Mouse (Mus musculus) MEL (cell line): ENCODE data around the gene Dusp16. TPM values are rescaled to one million over a fixed set of nuclear protein-coding genes. Genes with fewer than 3 reads are reported as not detected.

Experiments
- DNase-seq: peaks from one replicate; pipeline ENCODE4 v3.0.0; 2011; ENCODE audit warnings: low read depth, low spot score
- H3K27ac ChIP-seq: 2 replicates; pipeline ENCODE4 v1.5.1; 2012; ENCODE audit warnings: low read depth, mild to moderate bottlenecking, control low read depth, low read length, moderate library complexity; ENCODE audit not compliant: control insufficient read depth
- H3K27me3 ChIP-seq, 2 experiments: fragments of 150-350 bp in 1 of 2; sonication (generic) in 1 of 2; 2 replicates each; pipeline ENCODE4 v1.6.1; 2012; ENCODE audit warnings: low read length in 2 of 2, mild to moderate bottlenecking in 2 of 2, improper control_type of control experiment in 1 of 2, moderate library complexity in 1 of 2; ENCODE audit not compliant: insufficient read depth in 2 of 2, control insufficient read depth in 1 of 2
- H3K36me3 ChIP-seq, 2 experiments: 2 replicates each; pipeline ENCODE4 v1.6.1; 2012 to 2014; ENCODE audit warnings: low read length in 2 of 2, improper control_type of control experiment in 1 of 2, inconsistent platforms in 1 of 2, mild to moderate bottlenecking in 1 of 2; ENCODE audit not compliant: insufficient read depth in 2 of 2, control insufficient read depth in 1 of 2
- H3K4me1 ChIP-seq, 2 experiments: fragments of 150-350 bp in 1 of 2; sonication (generic) in 1 of 2; 2 replicates each; pipeline ENCODE4 v1.6.1; 2012; ENCODE audit warnings: low read length in 2 of 2, improper control_type of control experiment in 1 of 2, mild to moderate bottlenecking in 1 of 2; ENCODE audit not compliant: insufficient read depth in 2 of 2, control insufficient read depth in 1 of 2
- H3K4me3 ChIP-seq, 2 experiments: fragments of 150-350 bp in 1 of 2; sonication (generic) in 1 of 2; 2 replicates each; pipeline ENCODE4 v1.5.1; 2012; ENCODE audit warnings: low read depth in 2 of 2, low read length in 2 of 2, mild to moderate bottlenecking in 2 of 2, moderate library complexity in 2 of 2, control low read depth in 1 of 2, improper control_type of control experiment in 1 of 2; ENCODE audit not compliant: control insufficient read depth in 1 of 2, insufficient read depth in 1 of 2
- H3K79me2 ChIP-seq: 2 replicates; pipeline ENCODE4 v1.6.1; 2012; ENCODE audit warnings: mild to moderate bottlenecking, low read length, moderate library complexity; ENCODE audit not compliant: control insufficient read depth, poor library complexity, insufficient read depth
- H3K9ac ChIP-seq: 2 replicates; pipeline ENCODE4 v1.6.1; 2012; ENCODE audit warnings: low read depth, mild to moderate bottlenecking, control low read depth, low read length, moderate library complexity; ENCODE audit not compliant: control insufficient read depth, poor library complexity, severe bottlenecking
- H3K9me3 ChIP-seq: fragments of 150-350 bp; sonication (generic); replicated peaks from 2 replicates; pipeline ENCODE4 v1.6.1; 2012; ENCODE audit warnings: mild to moderate bottlenecking, low read length, improper control_type of control experiment, moderate library complexity; ENCODE audit not compliant: insufficient read depth
- BHLHE40 ChIP-seq: IDR thresholded peaks from 2 replicates; pipeline ENCODE4 v1.6.1; 2012; ENCODE audit warnings: low read depth, mild to moderate bottlenecking, inconsistent platforms, low read length, improper control_type of control experiment, borderline replicate concordance
- CHD1 ChIP-seq: IDR thresholded peaks from 2 replicates; pipeline ENCODE4 v1.6.1; 2012; ENCODE audit warnings: low read depth, mild to moderate bottlenecking, inconsistent platforms, low read length, improper control_type of control experiment
- CHD2 ChIP-seq: IDR thresholded peaks from 2 replicates; pipeline ENCODE4 v1.6.1; 2011; ENCODE audit warnings: low read length, improper control_type of control experiment
- HCFC1 ChIP-seq: IDR thresholded peaks from 2 replicates; pipeline ENCODE4 v1.6.1; 2012; ENCODE audit warnings: low read depth, mild to moderate bottlenecking, inconsistent platforms, low read length, improper control_type of control experiment, moderate library complexity
- JUND ChIP-seq: IDR thresholded peaks from 2 replicates; pipeline ENCODE4 v1.6.1; 2011; ENCODE audit warnings: low read depth, mild to moderate bottlenecking, improper control_type of control experiment, low read length
- MEF2A ChIP-seq: IDR thresholded peaks from 2 replicates; pipeline ENCODE4 v1.6.1; 2014; ENCODE audit warnings: low read depth, mild to moderate bottlenecking, inconsistent platforms, low read length, improper control_type of control experiment; ENCODE audit not compliant: poor library complexity, insufficient replicate concordance, severe bottlenecking; ENCODE audit errors: extremely low read depth
- MYC ChIP-seq: IDR thresholded peaks from 2 replicates; pipeline ENCODE4 v1.6.1; 2011; ENCODE audit warnings: low read depth, mild to moderate bottlenecking, low read length, improper control_type of control experiment, moderate library complexity
- NELFE ChIP-seq: IDR thresholded peaks from 2 replicates; pipeline ENCODE4 v1.6.1; 2011; ENCODE audit warnings: low read depth, low read length, improper control_type of control experiment
- POLR2AphosphoS2 ChIP-seq: IDR thresholded peaks from 2 replicates; pipeline ENCODE4 v1.6.1; 2011; ENCODE audit warnings: low read length, improper control_type of control experiment
- POLR2AphosphoS5 ChIP-seq: IDR thresholded peaks from 2 replicates; pipeline ENCODE4 v1.6.1; 2012; ENCODE audit warnings: low read depth, borderline replicate concordance, mild to moderate bottlenecking, inconsistent platforms, low read length, moderate library complexity, mixed read lengths
- RCOR1 ChIP-seq: IDR thresholded peaks from 2 replicates; pipeline ENCODE4 v1.6.1; 2012; ENCODE audit warnings: low read depth, mild to moderate bottlenecking, inconsistent platforms, low read length, improper control_type of control experiment
- SIN3A ChIP-seq: IDR thresholded peaks from 2 replicates; pipeline ENCODE4 v1.6.1; 2012; ENCODE audit warnings: low read length, improper control_type of control experiment, inconsistent platforms
- TAL1 ChIP-seq: IDR thresholded peaks from 2 replicates; pipeline ENCODE4 v1.6.1; 2012; ENCODE audit warnings: mild to moderate bottlenecking, inconsistent platforms, low read length, moderate library complexity, mixed read lengths
- UBTF ChIP-seq: IDR thresholded peaks from 2 replicates; pipeline ENCODE4 v1.6.1; 2012; ENCODE audit warnings: low read depth, mild to moderate bottlenecking, inconsistent platforms, low read length, improper control_type of control experiment, moderate library complexity, borderline replicate concordance; ENCODE audit not compliant: insufficient read depth
- USF1 ChIP-seq: IDR thresholded peaks from 2 replicates; pipeline ENCODE4 v1.6.1; 2014; ENCODE audit warnings: low read depth, mild to moderate bottlenecking, inconsistent platforms, low read length, improper control_type of control experiment, moderate library complexity
- ZC3H11A ChIP-seq: IDR thresholded peaks from 2 replicates; pipeline ENCODE4 v1.6.1; 2012; ENCODE audit warnings: low read depth, mild to moderate bottlenecking, inconsistent platforms, low read length, improper control_type of control experiment
- polyA plus RNA-seq, 2 experiments: library from polyadenylated mRNA; stranded (reverse) in 1 of 2; unstranded in 1 of 2; fragments of >175 nt in 1 of 2; fragments of >200 nt in 1 of 2; gene quantifications; 2 replicates each; pipeline versions ENCODE4 v1.2.1 to v1.2.4; 2012; ENCODE audit warnings: low replicate concordance in 2 of 2, low read depth in 1 of 2; ENCODE audit not compliant: insufficient read length in 2 of 2, insufficient read depth in 1 of 2, missing spikeins in 1 of 2
- total RNA-seq: library from RNA; depleted of rRNA; stranded (reverse); fragments of 300-350 nt; gene quantifications from 2 replicates; pipeline ENCODE4 v1.2.3, GENCODE M21; 2012

Gene Dusp16
- total and polyA plus RNA-seq, 3 experiments: 1.9 to 6.9 TPM; not detected in 1

GRCm38 (mm10) chr6:134685515-134685914, 106.9 kb downstream of the Dusp16 start:
- H3K27ac ChIP-seq: no peak overlapping the region
- H3K79me2 ChIP-seq: no peaks in the 10 kb centered on the region
- no peaks in the 10 kb centered on the region for H3K27me3 ChIP-seq
- no peaks in the 10 kb centered on the region for H3K4me1 ChIP-seq
- no peak for TF ChIP-seq BHLHE40
- TF ChIP-seq UBTF: no peak
- TF ChIP-seq TAL1: no peak
- TF ChIP-seq SIN3A: no peak
- no peak for TF ChIP-seq MEF2A
- TF ChIP-seq HCFC1: no peak
- H3K36me3 ChIP-seq: no peaks in the 10 kb centered on the region; a peak in 2 of 4 replicates
- DNase-seq: no peak
- no peaks in the 10 kb centered on the region for H3K9me3 ChIP-seq
- no peak overlapping the region for H3K9ac ChIP-seq
- no peak overlapping the region for H3K4me3 ChIP-seq

GRCm38 (mm10) chr6:134685040-134685439, 107.4 kb downstream of the Dusp16 start:
- no peaks in the 10 kb centered on the region for H3K79me2 ChIP-seq
- H3K27me3 ChIP-seq: no peaks in the 10 kb centered on the region
- H3K4me1 ChIP-seq: no peaks in the 10 kb centered on the region
- no peaks in the 10 kb centered on the region for H3K9me3 ChIP-seq
- TF ChIP-seq ZC3H11A: no peak
- TF ChIP-seq POLR2AphosphoS2: no peak
- TF ChIP-seq CHD1: no peak
- TF ChIP-seq CHD2: no peak
- TF ChIP-seq NELFE: no peak
- TF ChIP-seq RCOR1: no peak
- TF ChIP-seq MEF2A: no peak
- TF ChIP-seq POLR2AphosphoS5: no peak
- TF ChIP-seq TAL1: no peak
- TF ChIP-seq HCFC1: no peak
- TF ChIP-seq SIN3A: no peak
- TF ChIP-seq USF1: no peak
- no peak for TF ChIP-seq JUND
- no peak for TF ChIP-seq MYC
- H3K9ac ChIP-seq: no peak overlapping the region
- no peaks in the 10 kb centered on the region; a peak in 2 of 4 replicates for H3K36me3 ChIP-seq
- no peak for DNase-seq
- H3K27ac ChIP-seq: no peak overlapping the region
- no peak overlapping the region for H3K4me3 ChIP-seq
